Mouse (Mus musculus): ENCODE results near the gene Gpc5. TPM values are rescaled to one million over a fixed set of nuclear protein-coding genes. Genes with fewer than 3 reads are reported as not detected.

Gpc5 gene
- total and polyA plus RNA-seq, 3 experiments, result 0.14 TPM; not detected in 2

DNA sequence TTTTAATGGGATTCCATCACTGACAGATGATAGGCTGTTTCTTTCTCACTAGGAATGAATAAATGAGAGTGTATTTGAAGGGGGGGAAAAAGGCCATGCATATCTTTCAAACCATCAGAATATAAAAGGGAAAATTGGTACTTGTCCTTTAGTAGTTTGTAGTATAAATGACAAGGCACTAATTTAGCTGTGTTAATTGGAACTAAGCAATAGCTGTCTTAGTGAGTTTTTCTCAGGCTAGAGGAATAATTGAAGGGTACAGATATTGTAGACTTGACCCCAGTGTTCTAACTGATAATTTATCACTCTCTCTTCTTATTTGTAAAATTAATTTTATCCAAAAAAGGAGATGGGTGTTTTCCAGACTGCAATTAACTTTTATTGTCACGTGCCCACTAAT is 654.0 kb downstream of the Gpc5 start:
- Histone ChIP-seq H3K36me3 (replicated peaks in 1 of 2; ENCODE audit: control insufficient read depth in 1 of 2, insufficient read depth in 1 of 2, low read length in 1 of 2) (no peaks in the 10 kb centered on the region), H3K4me1 (ENCODE audit: control insufficient read depth in 1 of 2, insufficient read depth in 2 of 2) (no peaks in the 10 kb centered on the region), H3K4me3 (replicated peaks in 1 of 3; ENCODE audit: low read depth in 2 of 3, low read length in 2 of 3, poor library complexity in 1 of 3) (no peak overlapping the region), H3K27ac (ENCODE audit: insufficient read depth, low read depth) (no peak overlapping the region), H3K27me3 (replicated peaks) (no peaks in the 10 kb centered on the region), H3K9me3 (replicated peaks; ENCODE audit: low read length) (peaks cover 2% of the 10 kb centered on the region), H3K79me2 (replicated peaks; ENCODE audit: control insufficient read depth, extremely low read depth, insufficient read depth, poor library complexity, severe bottlenecking) (no peaks in the 10 kb centered on the region), H3K4me2 (ENCODE audit: insufficient read depth, low read depth, poor library complexity, severe bottlenecking) (no peak overlapping the region), H3K9ac (ENCODE audit: insufficient read depth, low read depth) (no peak overlapping the region)
- dilution Hi-C loops (cut with MboI; ENCODE audit: extremely low pct_ligation_motif_present, extremely low pct_unique_long_range_greater_than_20kb, low sequenced_read_pairs) (no loop called here), in situ Hi-C loops (cut with MboI; ENCODE audit: low pct_ligation_motif_present, low pct_unique_long_range_greater_than_20kb, low sequenced_read_pairs) (no loop called here)
- DNase-seq (ENCODE audit: extremely low read depth), result no peak
- TF ChIP-seq TCF12 (IDR thresholded peaks at IDR 0.05; ENCODE audit: low read depth, low read length) (no peak), CHD2 (IDR thresholded peaks at IDR 0.05; ENCODE audit: low read length) (no peak), TBP (conservative IDR thresholded peaks at IDR 0.05; ENCODE audit: low read depth, low read length) (no peak), NRF1 (IDR thresholded peaks at IDR 0.05; ENCODE audit: low read depth, low read length) (no peak), HCFC1 (IDR thresholded peaks at IDR 0.05; ENCODE audit: low read depth, low read length) (no peak), CTCF (conservative IDR thresholded peaks at IDR 0.05 in 1 of 2, IDR thresholded peaks at IDR 0.05 in 1 of 2; ENCODE audit: low read depth in 2 of 2, low read length in 2 of 2) (no peak)

- H3K79me2 ChIP-seq (replicated peaks; ENCODE audit: control insufficient read depth, extremely low read depth, insufficient read depth, poor library complexity, severe bottlenecking), result no peaks in the 10 kb centered on the region
- H3K4me3 ChIP-seq (replicated peaks in 1 of 3; ENCODE audit: low read depth in 2 of 3, low read length in 2 of 3, poor library complexity in 1 of 3), result no peak overlapping the region
- dilution Hi-C loops (cut with MboI; ENCODE audit: extremely low pct_ligation_motif_present, extremely low pct_unique_long_range_greater_than_20kb, low sequenced_read_pairs) (no loop called here), in situ Hi-C loops (cut with MboI; ENCODE audit: low pct_ligation_motif_present, low pct_unique_long_range_greater_than_20kb, low sequenced_read_pairs) (no loop called here)
- no peaks in the 10 kb centered on the region for H3K4me1 ChIP-seq (ENCODE audit: control insufficient read depth in 1 of 2, insufficient read depth in 2 of 2)
- TF ChIP-seq EP300 (IDR thresholded peaks at IDR 0.05; ENCODE audit: low read length) (no peak), RCOR1 (conservative IDR thresholded peaks at IDR 0.05; ENCODE audit: low read depth, low read length) (no peak), ZMIZ1 (IDR thresholded peaks at IDR 0.05; ENCODE audit: low read depth, low read length) (no peak), IRF4 (IDR thresholded peaks at IDR 0.05; ENCODE audit: low read depth, low read length) (no peak), MAZ (IDR thresholded peaks at IDR 0.05; ENCODE audit: low read depth, low read length) (no peak), NELFE (IDR thresholded peaks at IDR 0.05; ENCODE audit: low read depth, low read length) (no peak), MAX (IDR thresholded peaks at IDR 0.05; ENCODE audit: low read length) (no peak), MYC (IDR thresholded peaks at IDR 0.05; ENCODE audit: low read depth, low read length) (no peak), HCFC1 (IDR thresholded peaks at IDR 0.05; ENCODE audit: low read depth, low read length) (no peak), JUND (conservative IDR thresholded peaks at IDR 0.05; ENCODE audit: low read depth, low read length) (no peak)
- H3K27me3 ChIP-seq (replicated peaks), result no peaks in the 10 kb centered on the region
- peaks cover 5% of the 10 kb centered on the region for H3K9me3 ChIP-seq (replicated peaks; ENCODE audit: low read length)
- no peak overlapping the region for H3K9ac ChIP-seq (ENCODE audit: insufficient read depth, low read depth)
- no peak overlapping the region for H3K27ac ChIP-seq (ENCODE audit: insufficient read depth, low read depth)
- no peak overlapping the region for H3K4me2 ChIP-seq (ENCODE audit: insufficient read depth, low read depth, poor library complexity, severe bottlenecking)
- no peak for DNase-seq (ENCODE audit: extremely low read depth)
- H3K36me3 ChIP-seq (replicated peaks in 1 of 2; ENCODE audit: control insufficient read depth in 1 of 2, insufficient read depth in 1 of 2, low read length in 1 of 2), result no peaks in the 10 kb centered on the region
These were observed 668.2 kb downstream of the Gpc5 start for GRCm38 (mm10) chr14:115760241-115760640.

Measured in CH12.LX (cell line).